Mouse (Mus musculus) lung, adult 2 months (tissue): ENCODE results near the gene C1s1.
"Not testable (repeated sequence)": the region's sequence is repeated elsewhere in the genome, so short reads cannot be mapped to it uniquely, and the experiment has no call there.

Source experiments
- CTCF ChIP-seq: fragments of 200-500 bp; IDR thresholded peaks from 2 replicates; pipeline ENCODE4 v1.5.1; 2011; ENCODE audit warnings: mild to moderate bottlenecking, low read length, control low read depth; ENCODE audit not compliant: insufficient read depth
- POLR2A ChIP-seq: fragments of 200-500 bp; IDR thresholded peaks from 2 replicates; pipeline ENCODE4 v1.6.1; 2011; ENCODE audit warnings: low read depth, mild to moderate bottlenecking, control low read depth, low read length, borderline replicate concordance; ENCODE audit errors: extremely low read depth

- not testable (repeated sequence) for TF ChIP-seq POLR2A, CTCF
Observed at GRCm38 (mm10) chr6:124555956-124556355, 13.8 kb upstream of the C1s1 start.
